Mouse (Mus musculus): ENCODE measurements around the gene Vmn1r64. TPM values are rescaled to one million over a fixed set of nuclear protein-coding genes. Genes with fewer than 3 reads are reported as not detected.
"Not testable (repeated sequence)": the region's sequence is repeated elsewhere in the genome, so short reads cannot be mapped to it uniquely, and the experiment has no call there.

Gene Vmn1r64
- polyA plus RNA-seq (2012; rRNA removed), result not detected in 2 replicates

DNA sequence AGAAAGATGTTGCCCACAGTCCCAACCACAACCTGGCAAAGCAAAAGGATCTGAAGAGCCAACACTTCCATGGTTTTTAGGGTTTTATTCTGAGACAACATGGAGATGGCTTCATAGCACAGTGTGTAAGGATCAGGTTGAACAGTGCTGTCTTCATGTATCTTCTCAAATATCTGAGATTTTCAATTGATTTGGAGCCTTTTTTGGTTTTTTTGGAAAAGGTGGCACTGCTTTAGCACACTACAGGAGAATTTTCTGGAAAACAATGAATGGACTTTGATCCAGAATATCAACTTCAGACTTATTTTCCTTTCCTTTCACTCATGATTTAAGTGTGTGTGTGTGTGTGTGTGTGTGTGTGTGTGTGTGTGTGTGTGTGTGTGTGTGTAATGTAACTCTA lies at the start of gene Vmn1r64:
TSS of gene Vmn1r64 (minus strand) at position 101 of the 400 bp plus-strand sequence.
- TF ChIP-seq POLR2A (IDR thresholded peaks at IDR 0.05; ENCODE audit: borderline replicate concordance, extremely low read depth, low read depth, low read length), result no peak
- TF ChIP-seq CTCF (IDR thresholded peaks at IDR 0.05; ENCODE audit: insufficient read depth, low read length), result no peak
- no peak for DNase-seq

DNA sequence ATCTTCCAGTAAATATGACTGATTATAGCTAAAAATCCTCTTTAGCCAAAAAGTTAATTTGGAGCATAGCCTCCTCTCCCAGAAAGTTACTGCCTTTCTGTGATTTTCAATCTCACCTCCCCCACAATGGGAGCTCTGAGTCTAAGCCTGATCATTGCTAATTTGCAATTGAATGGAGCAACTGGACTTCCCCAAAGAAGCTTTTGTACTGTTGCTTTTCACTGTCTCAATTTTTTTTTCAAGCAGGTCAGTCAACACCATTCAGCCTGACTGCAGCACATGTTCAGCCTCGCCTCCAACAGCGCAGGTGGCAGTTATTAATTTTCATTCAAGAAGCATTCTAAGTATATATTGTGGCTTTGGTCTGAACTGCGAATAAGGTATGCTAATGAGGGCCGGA lies 14.9 kb upstream of the Vmn1r64 start:
- WGBS, result 91% methylated on average over 4 of the region's 4 CpGs
- TF ChIP-seq POLR2A (IDR thresholded peaks at IDR 0.05; ENCODE audit: borderline replicate concordance, extremely low read depth, low read depth, low read length), result no peak
- no peak for TF ChIP-seq CTCF (IDR thresholded peaks at IDR 0.05; ENCODE audit: insufficient read depth, low read length)
- DNase-seq, result no peak
- Histone ChIP-seq H3K4me3 (replicated peaks; ENCODE audit: extremely low read depth, low read depth, low read length) (no peak overlapping the region), H3K4me1 (ENCODE audit: control insufficient read depth, insufficient read depth, low read length) (no peaks in the 10 kb centered on the region)

More for the DNA sequence above, at the start of gene Vmn1r64:
- Histone ChIP-seq H3K4me1 (ENCODE audit: control insufficient read depth, insufficient read depth, low read length) (no peaks in the 10 kb centered on the region), H3K4me3 (replicated peaks; ENCODE audit: extremely low read depth, low read depth, low read length) (no peak within 1 kb of the TSS)

DNA sequence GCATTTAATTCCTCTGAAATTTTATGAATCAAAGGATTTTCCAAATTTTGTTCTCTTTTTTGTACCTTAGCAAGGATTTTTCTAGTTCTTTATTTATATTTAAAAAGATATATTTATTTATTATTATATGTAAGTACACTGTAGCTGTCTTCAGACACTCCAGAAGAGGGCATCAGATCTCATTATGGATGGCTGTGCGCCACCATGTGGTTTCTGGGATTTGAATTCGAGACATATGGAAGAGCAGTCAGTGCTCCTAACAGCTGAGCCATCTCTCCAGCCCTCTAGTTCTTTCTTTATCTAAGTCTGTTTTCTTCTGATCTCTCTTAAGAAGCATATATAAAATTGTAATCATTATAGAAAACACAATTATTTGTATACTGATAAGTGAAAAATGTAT lies 12.9 kb upstream of the Vmn1r64 start:
- not testable (repeated sequence) for H3K4me3 ChIP-seq (replicated peaks; ENCODE audit: extremely low read depth, low read depth, low read length); H3K4me1 ChIP-seq (ENCODE audit: control insufficient read depth, insufficient read depth, low read length); DNase-seq
- 61% methylated on average over 2 of the region's 2 CpGs for WGBS

Other genes starting within 250 kb of the Vmn1r64 start
- gene Vmn1r62, start 210.9 kb downstream of the Vmn1r64 start, polyA plus RNA-seq (2012; rRNA removed), result not detected in 2 replicates
- gene Vmn1r63, start 79.1 kb downstream of the Vmn1r64 start, polyA plus RNA-seq (2012; rRNA removed), result not detected in 2 replicates
- gene Vmn1r65, start 126.5 kb upstream of the Vmn1r64 start, polyA plus RNA-seq (2012; rRNA removed), result not detected in 2 replicates
- gene Nlrp4c, start 160.6 kb upstream of the Vmn1r64 start, polyA plus RNA-seq (2012; rRNA removed), result not detected in 2 replicates